In the genomic region with DNA sequence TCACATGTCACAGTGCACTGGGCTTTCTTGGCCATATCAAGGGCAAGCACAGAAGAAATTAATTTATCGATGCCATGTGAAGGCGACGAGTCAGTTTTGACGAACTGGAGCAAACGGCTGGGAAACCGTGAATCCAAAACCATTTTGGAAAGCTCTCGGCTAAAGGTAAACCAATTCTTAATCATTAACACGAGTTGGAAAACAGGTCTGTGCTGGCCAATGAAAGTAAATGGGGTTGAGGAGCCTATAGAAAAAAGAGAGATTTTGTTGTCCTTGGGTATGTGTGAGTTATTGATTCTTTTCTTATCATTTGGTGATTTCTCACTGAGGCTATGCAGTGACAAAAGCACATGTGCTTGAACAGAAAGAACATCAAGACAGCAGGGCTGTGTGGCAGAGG, we compare ENCODE assay signal across 22 mouse cellular contexts.
"Had no signal": no experiment of that assay in that cellular context is flagged by ENCODE, and none has a peak within 500 bp of the region (broad histone marks: within the 10 kb centered on the region; RNA-seq: fewer than 3 reads in every experiment).

No protein-coding gene starts in this region.

- H3K9me3 ChIP-seq: heart, embryonic 10.5 days; heart, embryonic 12.5 days; hindbrain, embryonic 10.5 days; hindbrain, embryonic 12.5 days; limb, embryonic 10.5 days; limb, embryonic 12.5 days had no signal

- DNase-seq: gastrocnemius, adult 2 months; gastrocnemius, postnatal 10 days; gastrocnemius, postnatal 25 days; heart, adult 18-20 months; heart, postnatal 10 days; heart, postnatal 4 days; kidney, adult 8-10 months; kidney, postnatal 10 days; kidney, postnatal 4 days had no signal

- H3K9ac ChIP-seq: heart, embryonic 12.5 days; hindbrain, embryonic 12.5 days; hindbrain, embryonic 14.5 days; limb, embryonic 12.5 days had no signal

- ATAC-seq: forebrain, embryonic 16.5 days; hindbrain, embryonic 16.5 days; inflammation-experienced regulatory T-cells, adult 6 months; intestine, postnatal 0 days had no signal

- H3K36me3 ChIP-seq: heart, embryonic 10.5 days; heart, embryonic 12.5 days; hindbrain, embryonic 10.5 days; hindbrain, embryonic 12.5 days; limb, embryonic 10.5 days; limb, embryonic 12.5 days had no signal

- H3K4me3 ChIP-seq: gastrocnemius, adult 2 months; heart, embryonic 10.5 days; heart, embryonic 12.5 days; hindbrain, embryonic 10.5 days; hindbrain, embryonic 12.5 days; layer of hippocampus, adult 2 months; left cerebral cortex, adult 2 months; limb, embryonic 10.5 days; limb, embryonic 12.5 days had no signal

- H3K27ac ChIP-seq: gastrocnemius, adult 2 months; heart, embryonic 10.5 days; hindbrain, embryonic 10.5 days; hindbrain, embryonic 12.5 days; hindbrain, embryonic 14.5 days; layer of hippocampus, adult 2 months; left cerebral cortex, adult 2 months; limb, embryonic 10.5 days; limb, embryonic 12.5 days had no signal

- H3K4me2 ChIP-seq: heart, embryonic 12.5 days; hindbrain, embryonic 12.5 days; hindbrain, embryonic 14.5 days; limb, embryonic 12.5 days had no signal

- H3K4me1 ChIP-seq: heart, embryonic 10.5 days; heart, embryonic 12.5 days had no signal
